Mouse (Mus musculus) embryonic fibroblast, embryonic 13.5 days (primary cell): ENCODE data around the gene Fcho1.

Source experiments
- CTCF ChIP-seq: IDR thresholded peaks from 2 replicates; pipeline ENCODE4 v1.5.1; 2011; ENCODE audit warnings: mild to moderate bottlenecking, control low read depth, low read length, moderate library complexity, borderline replicate concordance; ENCODE audit not compliant: insufficient read depth
- POLR2A ChIP-seq: IDR thresholded peaks from 2 replicates; pipeline ENCODE4 v1.6.1; 2011; ENCODE audit warnings: low read depth, mild to moderate bottlenecking, control low read depth, low read length, moderate library complexity

DNA sequence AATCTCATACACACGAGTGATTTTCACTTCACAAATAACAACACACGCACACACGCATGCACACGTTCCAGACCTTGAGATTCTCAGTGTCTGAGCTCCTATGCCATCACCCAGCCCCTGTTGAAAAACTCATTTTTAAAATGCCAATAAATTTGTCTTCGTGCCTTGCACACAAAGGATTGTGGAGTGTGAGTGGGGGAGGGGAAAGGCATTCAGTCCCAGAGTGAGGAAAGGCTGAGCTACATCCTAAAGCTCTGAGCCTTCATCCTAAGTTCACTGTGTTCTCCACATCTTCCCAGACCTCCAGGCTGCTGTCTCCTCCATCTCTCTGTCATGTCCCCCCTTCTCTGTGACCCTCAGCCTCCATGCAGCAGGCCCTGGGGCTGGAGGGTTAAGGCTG lies 58.3 kb downstream of the Fcho1 start:
- TF ChIP-seq POLR2A (no peak), CTCF (no peak)
